Mouse (Mus musculus) olfactory bulb, adult 2 months (tissue): ENCODE results near the gene Zfp2.

ENCODE experiments used
- CTCF ChIP-seq: fragments of 200-500 bp; IDR thresholded peaks from 2 replicates; pipeline ENCODE4 v1.5.1; 2012; ENCODE audit warnings: low read depth, mild to moderate bottlenecking, low read length, moderate library complexity; ENCODE audit not compliant: insufficient read depth
- POLR2A ChIP-seq: fragments of 200-500 bp; IDR thresholded peaks from 2 replicates; pipeline ENCODE4 v1.6.1; 2012; ENCODE audit warnings: mild to moderate bottlenecking, low read depth, low read length, moderate library complexity; ENCODE audit not compliant: insufficient read depth

GRCm38 (mm10) chr11:50953665-50954064 lies 37.7 kb upstream of the Zfp2 start, which contains the start of gene Prop1:
- no peak for TF ChIP-seq POLR2A
- no peak for TF ChIP-seq CTCF
